Mouse (Mus musculus) CH12.LX (cell line): ENCODE measurements at regions not wholly inside any gene's neighbourhood (a gene's known extent, or its start where the extent isn't known, plus 50 kb on each side); places are given as distances from the start of the nearest gene placed in this dataset.

Experiments
- DNase-seq: peaks from one replicate; pipeline ENCODE4 v3.0.0-alpha.2; 2013; ENCODE audit errors: extremely low read depth
- H3K27ac ChIP-seq: 2 replicates; pipeline ENCODE4 v1.5.1; 2012; ENCODE audit warnings: low read depth, mild to moderate bottlenecking, control low read depth, moderate library complexity; ENCODE audit not compliant: insufficient read depth
- H3K27me3 ChIP-seq: replicated peaks from 2 replicates; pipeline ENCODE3; 2012; ENCODE audit warnings: inconsistent platforms
- H3K36me3 ChIP-seq, 2 experiments: replicated peaks in 1 of 2; 2 replicates each; pipeline versions ENCODE3 to v1.6.1; 2012; ENCODE audit warnings: inconsistent platforms in 1 of 2, low read length in 1 of 2, mild to moderate bottlenecking in 1 of 2, mixed read lengths in 1 of 2, moderate library complexity in 1 of 2; ENCODE audit not compliant: control insufficient read depth in 1 of 2, insufficient read depth in 1 of 2
- H3K4me1 ChIP-seq, 2 experiments: 2 replicates each; pipeline ENCODE4 v1.6.1; 2012; ENCODE audit warnings: inconsistent platforms in 1 of 2, moderate library complexity in 1 of 2; ENCODE audit not compliant: insufficient read depth in 2 of 2, control insufficient read depth in 1 of 2
- H3K4me2 ChIP-seq: 2 replicates; pipeline ENCODE4 v1.6.1; 2012; ENCODE audit warnings: low read depth, mild to moderate bottlenecking, control low read depth; ENCODE audit not compliant: poor library complexity, insufficient read depth, severe bottlenecking
- H3K4me3 ChIP-seq, 3 experiments: fragments of 150-350 bp in 1 of 3; sonication (generic) in 1 of 3; replicated peaks in 1 of 3; 2 replicates each; pipeline versions ENCODE3 to v1.5.1; 2011 to 2012; ENCODE audit warnings: low read depth in 2 of 3, low read length in 2 of 3, mild to moderate bottlenecking in 2 of 3, moderate library complexity in 2 of 3, control low read depth in 1 of 3, improper control_type of control experiment in 1 of 3, inconsistent platforms in 1 of 3, mixed read lengths in 1 of 3; ENCODE audit not compliant: poor library complexity in 1 of 3
- H3K79me2 ChIP-seq: replicated peaks from 2 replicates; pipeline ENCODE4 v1.6.1; 2012; ENCODE audit warnings: mild to moderate bottlenecking, moderate library complexity; ENCODE audit not compliant: control insufficient read depth, poor library complexity, insufficient read depth, severe bottlenecking; ENCODE audit errors: extremely low read depth
- H3K9ac ChIP-seq: 2 replicates; pipeline ENCODE4 v1.6.1; 2012; ENCODE audit warnings: low read depth, mild to moderate bottlenecking, control low read depth, moderate library complexity; ENCODE audit not compliant: insufficient read depth
- H3K9me3 ChIP-seq: replicated peaks from 2 replicates; pipeline ENCODE3; 2012; ENCODE audit warnings: low read length, inconsistent platforms, mixed read lengths
- BHLHE40 ChIP-seq: IDR thresholded peaks from 2 replicates; pipeline ENCODE4 v1.6.1; 2011; ENCODE audit warnings: mild to moderate bottlenecking, low read depth, low read length, improper control_type of control experiment
- CHD1 ChIP-seq: IDR thresholded peaks from 2 replicates; pipeline ENCODE4 v1.6.1; 2012; ENCODE audit warnings: low read depth, low read length, improper control_type of control experiment, inconsistent platforms
- CHD2 ChIP-seq: IDR thresholded peaks from 2 replicates; pipeline ENCODE4 v1.6.1; 2011; ENCODE audit warnings: low read length, improper control_type of control experiment
- CTCF ChIP-seq, 2 experiments: IDR thresholded peaks in 1 of 2; conservative IDR thresholded peaks in 1 of 2; 2 replicates each; pipeline ENCODE4 v1.5.1; 2011 to 2012; ENCODE audit warnings: low read depth in 2 of 2, low read length in 2 of 2, improper control_type of control experiment in 1 of 2, inconsistent platforms in 1 of 2, mild to moderate bottlenecking in 1 of 2, moderate library complexity in 1 of 2
- E2F4 ChIP-seq: IDR thresholded peaks from 2 replicates; pipeline ENCODE4 v1.6.1; 2011; ENCODE audit warnings: low read depth, low read length, improper control_type of control experiment; ENCODE audit not compliant: insufficient replicate concordance
- HCFC1 ChIP-seq: IDR thresholded peaks from 2 replicates; pipeline ENCODE4 v1.6.1; 2012; ENCODE audit warnings: low read depth, mild to moderate bottlenecking, inconsistent platforms, low read length, improper control_type of control experiment
- JUN ChIP-seq: IDR thresholded peaks from 2 replicates; pipeline ENCODE4 v1.6.1; 2011; ENCODE audit warnings: low read depth, mild to moderate bottlenecking, low read length, improper control_type of control experiment, moderate library complexity; ENCODE audit not compliant: insufficient read depth
- MAZ ChIP-seq: IDR thresholded peaks from 2 replicates; pipeline ENCODE4 v1.6.1; 2012; ENCODE audit warnings: low read depth, mild to moderate bottlenecking, inconsistent platforms, low read length, improper control_type of control experiment, moderate library complexity
- MEF2A ChIP-seq: IDR thresholded peaks from 2 replicates; pipeline ENCODE4 v1.6.1; 2014; ENCODE audit warnings: low read depth, mild to moderate bottlenecking, inconsistent platforms, low read length, improper control_type of control experiment, borderline replicate concordance
- MXI1 ChIP-seq: IDR thresholded peaks from 2 replicates; pipeline ENCODE4 v1.6.1; 2011; ENCODE audit warnings: mild to moderate bottlenecking, low read depth, low read length, improper control_type of control experiment
- MYC ChIP-seq: IDR thresholded peaks from 2 replicates; pipeline ENCODE4 v1.6.1; 2011; ENCODE audit warnings: low read depth, mild to moderate bottlenecking, improper control_type of control experiment, low read length
- PAX5 ChIP-seq: IDR thresholded peaks from 2 replicates; pipeline ENCODE4 v1.6.1; 2012; ENCODE audit warnings: low read length, inconsistent platforms, mixed read lengths
- POLR2A ChIP-seq: IDR thresholded peaks from 2 replicates; pipeline ENCODE4 v1.6.1; 2011; ENCODE audit warnings: low read depth, mild to moderate bottlenecking, improper control_type of control experiment, low read length
- RAD21 ChIP-seq: IDR thresholded peaks from 2 replicates; pipeline ENCODE4 v1.6.1; 2011; ENCODE audit warnings: low read depth, mild to moderate bottlenecking, low read length, improper control_type of control experiment, moderate library complexity
- RCOR1 ChIP-seq: conservative IDR thresholded peaks from 2 replicates; pipeline ENCODE4 v1.6.1; 2012; ENCODE audit warnings: low read depth, mild to moderate bottlenecking, inconsistent platforms, low read length, improper control_type of control experiment
- SIN3A ChIP-seq: IDR thresholded peaks from 2 replicates; pipeline ENCODE4 v1.6.1; 2012; ENCODE audit warnings: low read length, improper control_type of control experiment, inconsistent platforms
- SMC3 ChIP-seq: IDR thresholded peaks from 2 replicates; pipeline ENCODE4 v1.6.1; 2011; ENCODE audit warnings: low read depth, low read length, improper control_type of control experiment
- TCF12 ChIP-seq: IDR thresholded peaks from 2 replicates; pipeline ENCODE4 v1.6.1; 2014; ENCODE audit warnings: low read depth, mild to moderate bottlenecking, inconsistent platforms, low read length, improper control_type of control experiment
- ZMIZ1 ChIP-seq: IDR thresholded peaks from 2 replicates; pipeline ENCODE4 v1.6.1; 2012; ENCODE audit warnings: low read depth, mild to moderate bottlenecking, inconsistent platforms, low read length, improper control_type of control experiment
- dilution Hi-C: fragments of 300-500 bp; cut with MboI; formaldehyde crosslinking; loops from 2 replicates; pipeline ENCODE4 v1.14.3; 2020; ENCODE audit warnings: low sequenced_read_pairs; ENCODE audit not compliant: extremely low pct_unique_long_range_greater_than_20kb, extremely low pct_ligation_motif_present
- in situ Hi-C: fragments of 300-500 bp; cut with MboI; formaldehyde crosslinking; loops from 3 replicates; pipeline ENCODE4 v1.14.3; 2019; ENCODE audit warnings: low sequenced_read_pairs, low pct_ligation_motif_present, low pct_unique_long_range_greater_than_20kb, mixed read lengths

- DNase-seq: no peak
- Histone ChIP-seq H3K9me3 (peaks cover 2% of the 10 kb centered on the region), H3K79me2 (no peaks in the 10 kb centered on the region)
- no peak for TF ChIP-seq POLR2A
- no peak for TF ChIP-seq E2F4
- no peak for TF ChIP-seq JUN
- TF ChIP-seq SIN3A: no peak
- TF ChIP-seq CHD1: no peak
- no peak for TF ChIP-seq PAX5
- TF ChIP-seq HCFC1: no peak
- no peak for TF ChIP-seq MAZ
- TF ChIP-seq, all 38 proteins: peak for 0
- H3K36me3 ChIP-seq: no peaks in the 10 kb centered on the region
- H3K27me3 ChIP-seq: no peaks in the 10 kb centered on the region
- H3K4me1 ChIP-seq: peaks cover 0 to 8% of the 10 kb centered on the region in 2 experiments; a peak in 2 of 4 replicates
- no peak overlapping the region for H3K4me2 ChIP-seq
- in situ Hi-C loops (no loop called here), dilution Hi-C loops (no loop called here)
- H3K4me3 ChIP-seq: no peak overlapping the region
- no peak overlapping the region for H3K27ac ChIP-seq
- H3K9ac ChIP-seq: no peak overlapping the region
Measured at GRCm38 (mm10) chr16:55612873-55613272, 225.8 kb downstream of the Nfkbiz start.

GRCm38 (mm10) chr16:55612001-55612400 is 226.7 kb downstream of the Nfkbiz start:
- Histone ChIP-seq H3K27me3 (no peaks in the 10 kb centered on the region), H3K4me2 (no peak overlapping the region), H3K9me3 (peaks cover 2% of the 10 kb centered on the region), H3K4me3 (no peak overlapping the region), H3K36me3 (no peaks in the 10 kb centered on the region), H3K9ac (no peak overlapping the region), H3K27ac (no peak overlapping the region), H3K4me1 (peaks cover 0 to 8% of the 10 kb centered on the region in 2 experiments; a peak in 2 of 4 replicates), H3K79me2 (no peaks in the 10 kb centered on the region)
- dilution Hi-C loops (no loop called here), in situ Hi-C loops (no loop called here)
- DNase-seq: no peak
- TF ChIP-seq MEF2A (no peak), MXI1 (no peak), CHD2 (no peak), CTCF (conservative IDR thresholded peaks at IDR 0.05 in 1 of 2, IDR thresholded peaks at IDR 0.05 in 1 of 2; ENCODE audit: low read depth in 2 of 2, low read length in 2 of 2) (no peak), BHLHE40 (no peak), SMC3 (no peak), RAD21 (no peak), SIN3A (no peak), POLR2A (no peak)

- no peak overlapping the region for H3K4me2 ChIP-seq
- H3K9ac ChIP-seq: no peak overlapping the region
- in situ Hi-C loops (no loop called here), dilution Hi-C loops (no loop called here)
- no peak for DNase-seq
- no peak overlapping the region for H3K4me3 ChIP-seq
- no peaks in the 10 kb centered on the region for H3K79me2 ChIP-seq
- peaks cover 0 to 2% of the 10 kb centered on the region in 2 experiments; a peak in 2 of 4 replicates for H3K4me1 ChIP-seq
- peaks cover 2% of the 10 kb centered on the region for H3K9me3 ChIP-seq
- H3K36me3 ChIP-seq: no peaks in the 10 kb centered on the region
- H3K27me3 ChIP-seq: no peaks in the 10 kb centered on the region
- no peak for TF ChIP-seq MYC
- no peak for TF ChIP-seq ZMIZ1
- TF ChIP-seq SIN3A: no peak
- TF ChIP-seq CTCF (conservative IDR thresholded peaks at IDR 0.05 in 1 of 2, IDR thresholded peaks at IDR 0.05 in 1 of 2; ENCODE audit: low read depth in 2 of 2, low read length in 2 of 2): no peak
- TF ChIP-seq TCF12: no peak
- TF ChIP-seq RCOR1: no peak
- no peak for TF ChIP-seq SMC3
- H3K27ac ChIP-seq: no peak overlapping the region
Measured at GRCm38 (mm10) chr16:55611172-55611571, 227.5 kb downstream of the Nfkbiz start.
